Mouse (Mus musculus) lung, adult 2 months (tissue): ENCODE measurements around the gene Tufm. TPM values are rescaled to one million over a fixed set of nuclear protein-coding genes. Genes with fewer than 3 reads are reported as not detected.

Experiments used
- DNase-seq: peaks from one replicate; pipeline ENCODE4 v3.0.0; 2022
- H3K4me1 ChIP-seq: fragments of 200-500 bp; 2 replicates; pipeline ENCODE4 v1.6.1; 2011; ENCODE audit warnings: low read length; ENCODE audit not compliant: control insufficient read depth, insufficient read depth
- H3K4me3 ChIP-seq: fragments of 200-500 bp; replicated peaks from 2 replicates; pipeline ENCODE3; 2011; ENCODE audit warnings: low read depth, mild to moderate bottlenecking, control low read depth, low read length; ENCODE audit errors: extremely low read depth
- CTCF ChIP-seq: fragments of 200-500 bp; IDR thresholded peaks from 2 replicates; pipeline ENCODE4 v1.5.1; 2011; ENCODE audit warnings: mild to moderate bottlenecking, low read length, control low read depth; ENCODE audit not compliant: insufficient read depth
- POLR2A ChIP-seq: fragments of 200-500 bp; IDR thresholded peaks from 2 replicates; pipeline ENCODE4 v1.6.1; 2011; ENCODE audit warnings: low read depth, mild to moderate bottlenecking, control low read depth, low read length, borderline replicate concordance; ENCODE audit errors: extremely low read depth
- WGBS: fragments of 180-500 bp; shearing (Covaris S2); methylation state at CpG from one replicate; pipeline ENCODE4 v1.1.7; 2018; 5-methylcytosine and 5-hydroxymethylcytosine counted together
- polyA plus RNA-seq: library from polyadenylated mRNA; depleted of rRNA; stranded (reverse); fragments of >200 nt; gene quantifications from 2 replicates; pipeline ENCODE4 v1.2.3, GENCODE M21; 2012

Gene Tufm
- polyA plus RNA-seq, 1 experiment: 71.0 TPM

DNA sequence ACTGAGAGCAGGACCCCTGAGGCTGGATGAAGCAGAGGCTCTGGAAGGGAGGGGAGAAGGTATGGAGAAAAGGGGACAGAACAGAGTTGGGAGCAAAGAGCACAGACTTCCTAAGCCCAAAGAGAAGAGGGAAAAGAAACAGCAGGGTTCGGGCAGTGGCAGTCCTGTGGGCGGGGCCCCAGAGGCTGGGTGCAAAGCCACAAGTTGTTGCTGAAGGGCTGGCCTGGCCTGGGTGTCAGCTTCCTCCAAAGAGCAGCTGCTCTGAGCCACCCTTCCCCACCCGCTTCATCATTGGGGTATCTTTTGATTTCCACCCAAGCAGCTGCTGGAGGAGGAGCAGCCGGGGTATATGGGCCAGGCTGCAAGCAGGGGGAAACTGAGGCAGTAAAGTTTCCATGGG, 23.0 kb upstream of the Tufm start:
- DNase-seq: no peak
- Histone ChIP-seq H3K4me3 (no peak overlapping the region), H3K4me1 (peaks cover 4% of the 10 kb centered on the region; the same call in 1 of the 2 replicates)
- 55% methylated on average over 4 of the region's 4 CpGs for WGBS
- TF ChIP-seq CTCF (no peak), POLR2A (no peak)

DNA sequence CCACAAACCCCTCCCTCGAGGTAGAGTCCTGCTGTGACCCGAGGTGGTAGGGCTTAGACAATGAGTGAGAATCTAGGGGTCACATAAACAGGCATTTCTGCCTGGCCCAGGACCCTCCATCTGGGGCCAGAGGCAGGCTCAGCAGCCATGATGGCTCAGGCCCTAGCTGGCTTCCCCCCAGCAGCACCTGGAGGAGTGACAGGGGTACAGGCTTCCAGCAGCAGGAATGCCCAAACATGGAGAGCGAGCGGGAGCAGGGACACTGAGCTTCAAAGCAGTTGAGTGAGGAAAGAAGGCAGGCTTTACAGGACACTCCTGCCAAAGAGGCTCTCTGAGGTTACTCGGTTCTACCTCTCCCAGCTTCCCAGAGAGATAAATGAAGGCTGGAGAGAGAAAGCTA, 22.3 kb upstream of the Tufm start:
- TF ChIP-seq POLR2A: no peak
- no peak for TF ChIP-seq CTCF
- Histone ChIP-seq H3K4me1 (peaks cover 4% of the 10 kb centered on the region; the same call in 1 of the 2 replicates), H3K4me3 (no peak overlapping the region)
- WGBS: 51% methylated on average over 5 of the region's 5 CpGs
- DNase-seq: no peak

DNA sequence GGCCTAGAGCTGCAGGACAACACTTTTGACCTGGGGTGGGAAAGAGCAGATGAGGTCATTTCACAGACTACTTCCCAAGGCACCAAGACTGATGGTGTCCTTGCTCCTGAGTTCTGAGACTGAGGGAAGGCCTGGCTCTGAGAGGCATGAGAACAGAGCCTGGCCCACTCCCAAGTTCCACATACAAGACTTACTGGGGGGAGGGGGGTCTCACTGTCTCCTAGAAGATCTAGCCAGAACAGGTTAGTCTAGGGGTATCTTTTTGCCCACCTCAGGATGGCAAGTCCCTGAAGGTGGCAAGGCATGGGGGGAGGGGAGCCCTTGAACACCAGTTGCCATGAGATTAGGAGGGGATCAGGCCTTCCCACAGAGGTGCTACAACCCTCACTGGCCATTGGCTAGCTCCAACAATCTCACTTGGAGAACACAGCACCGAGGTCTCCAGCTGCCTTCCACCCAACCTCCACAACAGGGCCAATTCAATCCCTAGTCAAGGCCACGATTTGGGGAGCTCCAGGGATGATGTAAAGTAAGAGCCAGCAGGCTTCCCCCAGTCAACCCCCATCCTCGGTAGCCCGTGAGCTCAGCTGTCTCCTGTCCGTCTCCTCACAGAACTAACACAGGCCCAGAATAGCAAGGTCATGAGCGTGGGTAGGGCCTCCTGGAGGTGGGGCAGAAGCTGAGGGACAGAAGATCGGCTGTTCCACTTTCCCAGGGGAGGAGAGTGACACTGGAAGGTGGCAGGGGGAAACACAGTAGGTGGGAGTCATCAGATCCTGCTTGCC, 21.7 kb upstream of the Tufm start:
- TF ChIP-seq CTCF (no peak), POLR2A (no peak)
- 33% methylated on average over 7 of the region's 7 CpGs for WGBS
- DNase-seq: no peak
- Histone ChIP-seq H3K4me1 (peaks cover 4% of the 10 kb centered on the region; the same call in 1 of the 2 replicates), H3K4me3 (no peak overlapping the region)

- Histone ChIP-seq H3K4me1 (peaks cover 4% of the 10 kb centered on the region; the same call in 1 of the 2 replicates), H3K4me3 (no peak overlapping the region)
- 60% methylated on average over 9 of the region's 9 CpGs for WGBS
- DNase-seq: no peak
- TF ChIP-seq CTCF: no peak
- TF ChIP-seq POLR2A: no peak
Measured at GRCm38 (mm10) chr7:126466116-126466515, 21.0 kb upstream of the Tufm start.

GRCm38 (mm10) chr7:126466707-126467106, 20.5 kb upstream of the Tufm start:
- 64% methylated on average over 5 of the region's 5 CpGs for WGBS
- DNase-seq: no peak
- TF ChIP-seq POLR2A (no peak), CTCF (no peak)
- H3K4me1 ChIP-seq: peaks cover 4% of the 10 kb centered on the region; the same call in 1 of the 2 replicates
- H3K4me3 ChIP-seq: no peak overlapping the region

DNA sequence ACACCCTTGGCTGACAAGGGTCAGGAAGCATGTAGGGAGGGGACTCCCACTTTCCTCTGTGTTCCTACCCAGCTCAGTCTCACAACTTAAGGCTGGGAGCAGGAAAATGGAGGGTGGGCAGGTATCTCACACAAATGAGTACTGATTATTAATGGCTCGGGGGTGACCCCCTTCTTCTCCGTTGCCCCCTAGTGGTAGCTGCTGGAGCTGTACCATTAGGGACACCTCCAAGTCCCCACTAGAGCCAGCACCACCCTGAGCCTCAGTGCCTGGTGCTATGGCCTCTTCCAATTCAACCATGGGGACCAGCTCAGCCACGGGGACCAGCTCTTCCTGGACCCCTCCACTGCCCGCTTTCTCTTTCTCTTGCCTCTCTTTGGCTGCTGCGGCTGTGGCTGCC, 19.9 kb upstream of the Tufm start:
- Histone ChIP-seq H3K4me1 (peaks cover 4% of the 10 kb centered on the region; the same call in 1 of the 2 replicates), H3K4me3 (no peak overlapping the region)
- TF ChIP-seq CTCF (peak; percentile 50), POLR2A (no peak)
- 57% methylated on average over 5 of the region's 5 CpGs for WGBS
- DNase-seq: peak; percentile 35

DNA sequence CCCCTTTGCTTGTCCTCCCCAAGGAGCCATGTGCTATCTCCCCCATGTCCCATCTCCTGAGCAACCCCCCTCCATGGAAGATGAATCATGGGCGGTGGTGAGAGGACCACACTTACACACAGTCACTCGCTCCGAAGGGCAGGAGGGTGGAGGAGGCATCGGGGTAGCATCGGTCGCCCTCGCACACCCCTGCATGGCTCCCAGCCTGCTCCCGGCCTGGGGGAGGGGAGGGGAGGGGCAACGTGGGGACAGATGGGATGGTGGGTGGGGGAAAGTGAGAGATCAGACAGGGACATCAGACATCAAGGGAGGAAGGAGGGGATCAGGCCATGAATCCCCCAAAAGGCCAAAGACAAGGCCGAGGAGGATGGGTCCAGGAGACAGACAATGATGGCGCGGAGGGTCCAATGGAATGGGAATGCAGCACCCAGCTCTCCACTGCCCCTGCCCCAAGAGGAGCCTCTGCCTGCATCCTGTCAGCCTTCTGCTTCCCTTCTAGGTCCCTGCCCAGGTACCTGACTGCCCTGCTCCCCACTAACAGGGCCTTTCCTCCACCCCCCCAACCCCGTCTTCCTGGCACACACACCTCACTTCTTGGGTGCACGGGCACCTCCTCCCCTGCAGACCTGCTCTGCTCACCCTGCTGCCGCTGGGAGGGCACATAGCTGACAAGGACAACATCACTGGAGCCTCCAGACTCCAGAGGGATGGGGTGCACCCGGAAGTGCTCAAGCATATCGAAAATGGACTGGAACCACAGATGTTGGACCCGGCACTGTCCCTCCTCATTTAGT, 19.1 kb upstream of the Tufm start:
- 89% methylated on average over 18 of the region's 18 CpGs for WGBS
- Histone ChIP-seq H3K4me3 (no peak overlapping the region), H3K4me1 (peaks cover 4% of the 10 kb centered on the region; the same call in 1 of the 2 replicates)
- TF ChIP-seq CTCF (no peak), POLR2A (no peak)
- DNase-seq: no peak

DNA sequence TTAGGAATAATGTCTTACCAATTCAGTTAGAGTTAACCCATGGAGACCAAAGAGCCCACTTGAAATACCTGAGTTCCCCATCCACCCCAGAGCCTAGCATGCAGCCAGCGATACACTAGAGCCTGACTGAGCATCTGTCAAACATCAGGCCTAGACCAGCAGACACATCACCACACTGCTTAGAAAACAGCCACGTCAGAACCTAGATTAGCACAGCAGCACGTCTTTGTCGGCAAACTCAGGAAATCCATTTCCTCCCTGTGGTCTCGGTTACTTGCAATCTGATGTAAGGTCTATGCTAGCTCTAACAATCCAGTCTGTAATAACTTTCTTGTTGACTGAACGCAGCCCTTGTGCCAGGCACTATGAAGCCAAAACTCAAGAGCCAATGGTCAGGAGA, 17.1 kb upstream of the Tufm start:
- WGBS: 57% methylated on average over 6 of the region's 6 CpGs
- no peak for DNase-seq
- TF ChIP-seq POLR2A (no peak), CTCF (no peak)
- no peak overlapping the region for H3K4me3 ChIP-seq
- H3K4me1 ChIP-seq: peaks cover 10% of the 10 kb centered on the region

DNA sequence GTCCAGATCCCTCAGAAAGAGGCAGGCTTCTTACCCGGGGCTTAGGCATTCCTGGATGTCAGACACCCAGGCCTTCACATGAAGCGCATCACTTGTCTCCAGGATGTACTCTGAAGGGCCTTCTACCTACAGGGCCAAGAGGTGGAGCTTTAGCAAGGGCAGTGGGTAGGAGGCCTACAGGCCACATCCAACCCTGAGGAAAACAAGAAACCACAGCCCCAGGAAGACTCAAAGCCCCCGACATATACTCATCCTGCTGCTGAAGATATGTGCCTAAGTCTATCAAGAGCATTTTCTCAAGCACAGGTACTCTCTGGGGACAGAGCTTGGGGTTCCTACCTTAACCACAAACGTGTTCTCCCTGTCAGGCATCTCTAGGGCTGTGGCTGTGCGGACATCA, 15.8 kb upstream of the Tufm start:
- TF ChIP-seq CTCF (no peak), POLR2A (no peak)
- H3K4me1 ChIP-seq: peaks cover 6% of the 10 kb centered on the region
- no peak overlapping the region for H3K4me3 ChIP-seq
- WGBS: 82% methylated on average over 5 of the region's 5 CpGs
- DNase-seq: no peak

- no peak overlapping the region for H3K4me3 ChIP-seq
- 56% methylated on average over 4 of the region's 4 CpGs for WGBS
- DNase-seq: no peak
- peaks cover 6% of the 10 kb centered on the region for H3K4me1 ChIP-seq
- TF ChIP-seq CTCF (no peak), POLR2A (no peak)
Measured at GRCm38 (mm10) chr7:126471853-126472252, 15.3 kb upstream of the Tufm start.
